Mouse (Mus musculus): ENCODE measurements around the gene Atpif1. TPM values are rescaled to one million over a fixed set of nuclear protein-coding genes. Genes with fewer than 3 reads are reported as not detected.

Gene Atpif1
- polyA plus RNA-seq, 1 experiment from 2014 or later, result 1,007 TPM

Other genes starting within 250 kb of the Atpif1 start
- gene Rab42, start 230.3 kb downstream of the Atpif1 start, polyA plus RNA-seq (2016; fragmentation: Nextera tagmentation; extraction: Ambion mirVana), result 0.68 and 1.4 TPM in 2 replicates
- gene Trnau1ap, start 204.1 kb downstream of the Atpif1 start, polyA plus RNA-seq (2016; fragmentation: Nextera tagmentation; extraction: Ambion mirVana), result 89.2 and 90.1 TPM in 2 replicates
- 162 and 192 TPM in 2 replicates for gene Rcc1, start 180.1 kb downstream of the Atpif1 start, polyA plus RNA-seq (2016; fragmentation: Nextera tagmentation; extraction: Ambion mirVana)
- 22.8 and 27.9 TPM in 2 replicates for gene Phactr4, start 111.2 kb downstream of the Atpif1 start, polyA plus RNA-seq (2016; fragmentation: Nextera tagmentation; extraction: Ambion mirVana)
- 37.2 and 40.6 TPM in 2 replicates for gene Med18, start 69.7 kb downstream of the Atpif1 start, polyA plus RNA-seq (2016; fragmentation: Nextera tagmentation; extraction: Ambion mirVana)
- gene Sesn2, start 23.2 kb downstream of the Atpif1 start, polyA plus RNA-seq (2016; fragmentation: Nextera tagmentation; extraction: Ambion mirVana), result 10.9 and 11.7 TPM in 2 replicates
- gene Dnajc8, start 1.9 kb upstream of the Atpif1 start, polyA plus RNA-seq (2016; fragmentation: Nextera tagmentation; extraction: Ambion mirVana), result 213 and 229 TPM in 2 replicates
- gene Ptafr, start 30.4 kb upstream of the Atpif1 start, polyA plus RNA-seq (2016; fragmentation: Nextera tagmentation; extraction: Ambion mirVana), result 0.20 and 0.25 TPM in 2 replicates
- 41.9 and 43.0 TPM in 2 replicates for gene Eya3, start 105.3 kb upstream of the Atpif1 start, polyA plus RNA-seq (2016; fragmentation: Nextera tagmentation; extraction: Ambion mirVana)
- gene Xkr8, start 198.9 kb upstream of the Atpif1 start, polyA plus RNA-seq (2016; fragmentation: Nextera tagmentation; extraction: Ambion mirVana), result 5.8 and 8.4 TPM in 2 replicates
- 4.6 and 6.1 TPM in 2 replicates for gene Smpdl3b, start 223.6 kb upstream of the Atpif1 start, polyA plus RNA-seq (2016; fragmentation: Nextera tagmentation; extraction: Ambion mirVana)
- 188 and 199 TPM in 2 replicates for gene Rpa2, start 234.7 kb upstream of the Atpif1 start, polyA plus RNA-seq (2016; fragmentation: Nextera tagmentation; extraction: Ambion mirVana)